Mouse (Mus musculus): ENCODE results near the gene Esrrg. TPM values are rescaled to one million over a fixed set of nuclear protein-coding genes. Genes with fewer than 3 reads are reported as not detected.
A peak's percentile ranks its signal among the peaks of the same experiment; 100 is the strongest.

The Esrrg gene
- polyA plus RNA-seq, 1 experiment from 2014 or later, result 1.8 TPM

DNA sequence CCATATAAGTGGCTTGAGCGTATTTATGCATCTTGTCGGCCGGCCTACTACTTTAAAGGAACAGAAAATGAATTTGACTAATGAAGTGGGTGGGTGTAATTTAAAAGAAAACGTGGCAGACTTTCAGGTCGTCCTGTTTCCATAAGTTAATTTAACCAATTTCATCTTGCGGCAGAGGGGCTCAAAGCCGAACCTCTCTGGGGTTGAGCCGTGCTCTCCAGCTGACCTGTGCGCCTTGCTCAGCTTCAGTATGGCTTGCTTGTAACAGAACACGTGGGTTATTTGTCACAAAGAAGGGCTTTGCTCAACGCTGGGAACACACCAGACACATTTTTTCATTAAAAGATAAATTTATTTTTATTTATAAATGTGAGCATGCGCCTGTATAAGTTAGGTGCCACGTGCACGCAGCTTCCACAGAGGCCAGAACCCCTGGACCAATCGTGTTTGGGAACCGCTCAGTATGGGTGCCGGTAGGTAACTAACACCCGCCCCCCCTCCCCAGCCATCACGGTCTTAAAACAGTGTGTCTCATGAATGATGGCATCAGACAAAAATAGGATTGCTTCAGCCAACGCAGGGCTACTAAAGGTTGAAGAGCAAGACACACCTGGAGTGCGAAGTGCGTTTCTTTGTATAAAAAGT, 546.7 kb downstream of the Esrrg start:
- no peaks in the 10 kb centered on the region for H3K36me3 ChIP-seq (ENCODE audit: insufficient read depth)
- H3K4me2 ChIP-seq, result no peak overlapping the region
- no peak overlapping the region for H3K4me3 ChIP-seq (ENCODE audit: low read depth, low read length)
- no peak overlapping the region for H3K9ac ChIP-seq
- WGBS, result 79% methylated on average over 22 of the region's 22 CpGs
- H3K27me3 ChIP-seq (ENCODE audit: insufficient read depth, low read length), result no peaks in the 10 kb centered on the region
- no peaks in the 10 kb centered on the region for H3K4me1 ChIP-seq (ENCODE audit: insufficient read depth)
- no peaks in the 10 kb centered on the region for H3K9me3 ChIP-seq (ENCODE audit: low read depth, low read length)
- DNase-seq (no peak), ATAC-seq (ENCODE audit: insufficient read depth) (no peak)
- TF ChIP-seq CTCF (IDR thresholded peaks at IDR 0.05; ENCODE audit: low read depth), result no peak
- no peak overlapping the region for H3K27ac ChIP-seq (ENCODE audit: low read depth)

DNA sequence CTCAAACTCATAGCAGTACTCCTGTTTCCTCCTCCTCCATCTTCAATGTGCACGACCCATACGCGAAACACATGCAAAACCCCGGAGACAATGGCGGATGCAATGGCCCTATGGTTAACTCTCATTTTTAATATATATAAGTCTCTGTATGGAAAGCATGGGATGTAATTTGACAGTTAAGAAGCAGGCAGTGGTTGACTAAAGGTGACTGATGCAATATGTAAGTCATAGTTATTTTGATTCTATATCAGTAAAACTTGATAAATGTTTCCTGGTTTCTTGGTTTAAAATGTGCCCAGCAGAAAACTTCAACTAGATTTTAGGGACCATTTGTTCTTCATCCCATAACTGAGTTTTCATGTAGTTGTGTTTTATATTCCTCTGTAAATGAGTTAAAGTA, 547.9 kb downstream of the Esrrg start:
- H3K27me3 ChIP-seq (ENCODE audit: insufficient read depth, low read length), result no peaks in the 10 kb centered on the region
- no peaks in the 10 kb centered on the region for H3K9me3 ChIP-seq (ENCODE audit: low read depth, low read length)
- no peak overlapping the region for H3K27ac ChIP-seq (ENCODE audit: low read depth)
- DNase-seq (no peak), ATAC-seq (ENCODE audit: insufficient read depth) (no peak)
- H3K4me2 ChIP-seq, result no peak overlapping the region
- 97% methylated on average over 5 of the region's 5 CpGs for WGBS
- no peak for TF ChIP-seq CTCF (IDR thresholded peaks at IDR 0.05; ENCODE audit: low read depth)
- no peak overlapping the region for H3K9ac ChIP-seq
- no peaks in the 10 kb centered on the region for H3K36me3 ChIP-seq (ENCODE audit: insufficient read depth)
- H3K4me3 ChIP-seq (ENCODE audit: low read depth, low read length), result no peak overlapping the region
- H3K4me1 ChIP-seq (ENCODE audit: insufficient read depth), result no peaks in the 10 kb centered on the region

DNA sequence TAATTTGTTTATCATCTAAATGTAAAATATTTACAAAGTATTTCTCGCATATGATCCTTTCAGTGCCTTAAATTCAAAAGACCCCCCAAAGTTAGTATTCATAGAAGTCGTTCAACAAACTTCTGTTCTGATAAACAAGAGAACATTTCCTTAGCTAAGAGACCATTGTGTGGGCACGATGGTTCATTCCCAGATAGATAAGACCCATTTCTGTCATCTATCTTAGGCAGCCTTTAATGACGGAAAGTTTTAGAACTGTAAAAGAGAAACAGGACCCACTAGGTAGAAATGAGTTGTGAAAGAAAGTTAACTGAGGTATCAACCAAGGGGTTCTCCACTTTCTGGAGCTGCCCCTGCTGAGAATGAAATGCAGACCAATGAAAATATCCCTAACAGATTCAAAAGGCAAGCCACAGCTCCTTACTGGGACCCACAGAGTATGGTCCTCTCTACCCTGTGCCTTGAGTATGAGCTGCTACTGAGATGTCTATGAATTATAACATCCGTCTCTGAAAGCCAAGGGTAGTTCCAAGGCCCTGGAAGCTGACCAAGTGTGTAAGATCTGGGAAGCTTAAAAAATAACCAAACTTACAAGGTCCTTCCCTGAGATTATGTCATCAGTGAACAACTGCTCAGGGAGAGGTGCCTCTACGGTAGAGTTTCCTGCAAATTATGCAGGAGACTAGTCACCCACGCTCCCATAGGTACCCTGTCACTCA, 548.8 kb downstream of the Esrrg start:
- H3K9me3 ChIP-seq (ENCODE audit: low read depth, low read length), result no peaks in the 10 kb centered on the region
- no peak overlapping the region for H3K9ac ChIP-seq
- H3K36me3 ChIP-seq (ENCODE audit: insufficient read depth), result no peaks in the 10 kb centered on the region
- ATAC-seq (ENCODE audit: insufficient read depth) (no peak), DNase-seq (peak; percentile 38)
- no peaks in the 10 kb centered on the region for H3K27me3 ChIP-seq (ENCODE audit: insufficient read depth, low read length)
- no peaks in the 10 kb centered on the region for H3K4me1 ChIP-seq (ENCODE audit: insufficient read depth)
- H3K4me3 ChIP-seq (ENCODE audit: low read depth, low read length), result no peak overlapping the region
- WGBS, result 69% methylated on average over 7 of the region's 7 CpGs
- no peak for TF ChIP-seq CTCF (IDR thresholded peaks at IDR 0.05; ENCODE audit: low read depth)
- H3K27ac ChIP-seq (ENCODE audit: low read depth), result no peak overlapping the region
- H3K4me2 ChIP-seq, result no peak overlapping the region

DNA sequence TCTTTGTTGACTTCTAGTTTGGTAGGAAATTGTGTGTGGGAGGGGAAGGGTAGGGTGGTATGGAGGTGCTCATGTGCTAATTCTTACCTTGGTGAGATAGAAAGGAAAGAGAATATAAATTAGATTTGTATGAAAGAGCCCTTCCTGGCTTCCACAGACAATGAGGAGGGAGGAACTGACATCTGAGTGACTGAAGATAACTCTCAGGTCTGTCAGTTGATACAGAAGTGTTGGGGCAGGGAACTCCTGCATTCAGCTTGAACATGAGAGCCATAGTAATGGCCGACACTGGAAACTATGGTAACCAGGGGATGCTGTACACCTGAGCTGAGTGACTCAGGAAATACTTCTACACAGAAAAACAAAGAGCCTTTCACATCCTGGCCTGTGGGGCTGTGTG, 550.1 kb downstream of the Esrrg start:
- no peaks in the 10 kb centered on the region for H3K4me1 ChIP-seq (ENCODE audit: insufficient read depth)
- DNase-seq, result no peak
- no peak overlapping the region for H3K9ac ChIP-seq
- H3K4me3 ChIP-seq (ENCODE audit: low read depth, low read length), result no peak overlapping the region
- no peak for TF ChIP-seq CTCF (IDR thresholded peaks at IDR 0.05; ENCODE audit: low read depth)
- no peak overlapping the region for H3K4me2 ChIP-seq
- H3K9me3 ChIP-seq (ENCODE audit: low read depth, low read length), result no peaks in the 10 kb centered on the region
- WGBS, result 54% methylated on average over 1 of the region's 1 CpGs
- no peak overlapping the region for H3K27ac ChIP-seq (ENCODE audit: low read depth)
- H3K36me3 ChIP-seq (ENCODE audit: insufficient read depth), result no peaks in the 10 kb centered on the region
- H3K27me3 ChIP-seq (ENCODE audit: insufficient read depth, low read length), result no peaks in the 10 kb centered on the region
- peak; percentile 31; the same call in 1 of the 2 replicates for ATAC-seq (ENCODE audit: insufficient read depth)

DNA sequence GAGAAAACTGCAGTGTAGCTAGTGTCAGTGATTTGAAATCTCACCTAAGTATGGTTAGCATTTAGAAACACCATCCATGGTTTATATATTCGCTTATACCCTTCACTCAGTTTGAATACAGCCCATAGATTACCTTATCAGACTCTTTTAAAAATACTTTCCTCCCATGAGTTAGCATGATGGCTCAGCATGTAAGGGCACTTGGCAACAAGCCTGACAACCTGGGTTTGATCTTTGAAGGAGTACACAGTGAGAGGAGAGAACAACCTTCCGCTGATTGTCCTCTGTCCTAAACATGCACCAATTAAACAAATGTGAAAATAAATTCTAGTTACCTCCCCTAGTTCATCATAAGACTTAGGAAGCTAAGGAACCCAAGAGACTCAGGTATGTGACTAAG, 550.5 kb downstream of the Esrrg start:
- no peak overlapping the region for H3K9ac ChIP-seq
- no peaks in the 10 kb centered on the region for H3K27me3 ChIP-seq (ENCODE audit: insufficient read depth, low read length)
- DNase-seq, result no peak
- no peaks in the 10 kb centered on the region for H3K4me1 ChIP-seq (ENCODE audit: insufficient read depth)
- H3K9me3 ChIP-seq (ENCODE audit: low read depth, low read length), result no peaks in the 10 kb centered on the region
- no peak overlapping the region for H3K4me2 ChIP-seq
- H3K27ac ChIP-seq (ENCODE audit: low read depth), result no peak overlapping the region
- TF ChIP-seq CTCF (IDR thresholded peaks at IDR 0.05; ENCODE audit: low read depth), result no peak
- WGBS, result 79% methylated on average over 2 of the region's 2 CpGs
- ATAC-seq (ENCODE audit: insufficient read depth), result no peak
- H3K4me3 ChIP-seq (ENCODE audit: low read depth, low read length), result no peak overlapping the region
- H3K36me3 ChIP-seq (ENCODE audit: insufficient read depth), result no peaks in the 10 kb centered on the region

DNA sequence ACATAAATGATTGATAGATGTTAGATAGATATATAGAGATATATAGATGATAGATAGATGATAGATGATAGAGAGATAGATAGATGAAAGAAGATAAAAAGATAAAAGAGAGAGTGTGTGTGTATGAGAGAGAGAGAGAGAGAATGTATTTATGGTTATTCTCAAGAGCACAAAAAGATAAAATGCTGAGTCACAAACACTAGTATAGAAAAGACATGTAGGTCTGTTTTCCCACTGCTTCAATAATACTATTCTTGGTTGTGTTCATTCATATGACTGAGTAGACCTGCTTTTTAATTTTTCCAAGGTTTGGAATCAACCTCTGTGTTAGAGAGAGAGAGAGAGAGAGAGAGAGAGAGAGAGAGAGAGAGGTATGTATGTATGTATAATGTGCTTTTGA, 554.5 kb downstream of the Esrrg start:
- Histone ChIP-seq H3K27ac (ENCODE audit: low read depth) (no peak overlapping the region), H3K4me2 (no peak overlapping the region), H3K27me3 (ENCODE audit: insufficient read depth, low read length) (no peaks in the 10 kb centered on the region), H3K4me3 (ENCODE audit: low read depth, low read length) (no peak overlapping the region), H3K36me3 (ENCODE audit: insufficient read depth) (no peaks in the 10 kb centered on the region), H3K9me3 (ENCODE audit: low read depth, low read length) (no peaks in the 10 kb centered on the region), H3K9ac (no peak overlapping the region), H3K4me1 (ENCODE audit: insufficient read depth) (no peaks in the 10 kb centered on the region)
- DNase-seq (no peak), ATAC-seq (ENCODE audit: insufficient read depth) (no peak)
- TF ChIP-seq CTCF (IDR thresholded peaks at IDR 0.05; ENCODE audit: low read depth), result no peak

GRCm38 (mm10) chr1:188164251-188164650, 555.7 kb downstream of the Esrrg start:
- H3K9me3 ChIP-seq (ENCODE audit: low read depth, low read length), result no peaks in the 10 kb centered on the region
- H3K4me3 ChIP-seq (ENCODE audit: low read depth, low read length), result no peak overlapping the region
- DNase-seq (no peak), ATAC-seq (ENCODE audit: insufficient read depth) (no peak)
- 53% methylated on average over 6 of the region's 6 CpGs for WGBS
- H3K9ac ChIP-seq, result no peak overlapping the region
- H3K27me3 ChIP-seq (ENCODE audit: insufficient read depth, low read length), result no peaks in the 10 kb centered on the region
- H3K27ac ChIP-seq (ENCODE audit: low read depth), result no peak overlapping the region
- no peak overlapping the region for H3K4me2 ChIP-seq
- H3K4me1 ChIP-seq (ENCODE audit: insufficient read depth), result no peaks in the 10 kb centered on the region
- TF ChIP-seq CTCF (IDR thresholded peaks at IDR 0.05; ENCODE audit: low read depth), result no peak
- H3K36me3 ChIP-seq (ENCODE audit: insufficient read depth), result no peaks in the 10 kb centered on the region
